Mouse (Mus musculus) layer of hippocampus, postnatal 10 days (tissue): Measurements from ENCODE around the gene Cep162. TPM values are rescaled to one million over a fixed set of nuclear protein-coding genes. Genes with fewer than 3 reads are reported as not detected.

Experiments
- DNase-seq, 2 experiments: peaks; one replicate each; pipeline ENCODE4 v3.0.0; 2021; ENCODE audit warnings: low spot score in 2 of 2
- total RNA-seq, 2 experiments: library from RNA; stranded (reverse); gene quantifications; 2 replicates each; pipeline ENCODE4 v1.2.3; 2021

Gene Cep162
- total RNA-seq, 2 experiments from 2014 or later: 7.8 to 8.8 TPM

DNA sequence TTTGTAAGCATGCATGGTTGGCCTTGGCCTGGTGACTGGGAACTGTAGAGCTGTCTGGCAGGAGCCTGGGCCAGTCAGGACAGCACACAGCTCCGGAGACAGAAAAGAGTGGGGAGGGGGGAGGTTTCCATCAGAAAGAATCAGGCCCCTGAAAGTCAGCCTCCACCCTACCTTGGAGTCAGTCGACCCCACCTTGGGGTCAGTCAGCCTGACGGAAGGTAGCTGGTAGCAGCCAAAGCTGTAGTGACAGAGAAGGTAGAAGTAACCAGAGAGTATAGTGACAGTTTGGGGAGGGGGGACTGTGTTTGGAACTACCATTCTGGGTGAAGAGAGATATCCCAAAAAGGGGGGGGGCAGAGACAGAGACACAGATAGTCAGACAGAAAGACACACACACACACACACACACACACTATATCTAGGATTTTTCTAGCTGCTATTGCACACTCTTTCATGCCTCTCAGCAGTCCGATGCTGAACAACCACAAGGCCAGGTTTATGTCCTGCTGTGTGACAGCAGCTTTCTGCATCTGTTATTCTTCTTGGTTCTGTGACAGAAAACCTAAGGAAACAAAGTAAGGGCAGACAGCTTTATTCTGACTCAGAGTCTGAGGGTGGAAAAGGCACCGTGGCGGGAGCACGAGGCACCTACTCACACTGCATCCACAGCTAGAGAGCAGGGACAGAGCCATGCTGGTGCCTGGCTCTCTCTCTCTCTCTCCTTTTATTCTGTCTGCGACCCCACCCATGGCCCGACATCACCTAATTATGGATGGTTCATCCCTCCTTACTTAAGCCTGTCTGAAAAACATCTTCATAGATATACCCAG, 88.1 kb downstream of the Cep162 start:
- DNase-seq: no peak

DNA sequence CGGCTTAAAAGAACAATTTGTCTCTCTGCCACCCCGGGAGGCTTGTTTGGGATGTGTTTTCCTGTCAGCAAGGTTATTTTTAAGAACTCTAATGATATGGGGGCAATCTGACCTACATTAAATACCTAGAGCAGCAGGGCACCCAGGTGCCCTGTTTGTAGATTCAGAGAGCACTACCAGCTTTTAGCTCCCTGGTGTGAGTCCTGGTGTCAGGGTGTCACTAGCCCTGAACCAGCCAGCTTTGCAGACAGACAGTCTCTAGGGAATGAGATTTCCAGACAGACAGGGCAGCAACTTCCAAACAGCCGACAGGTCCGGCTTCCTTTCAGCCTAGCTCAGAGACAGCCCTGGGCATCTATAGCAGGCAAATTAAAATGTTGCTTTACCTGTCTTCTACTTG, 92.8 kb downstream of the Cep162 start:
- DNase-seq: no peak

DNA sequence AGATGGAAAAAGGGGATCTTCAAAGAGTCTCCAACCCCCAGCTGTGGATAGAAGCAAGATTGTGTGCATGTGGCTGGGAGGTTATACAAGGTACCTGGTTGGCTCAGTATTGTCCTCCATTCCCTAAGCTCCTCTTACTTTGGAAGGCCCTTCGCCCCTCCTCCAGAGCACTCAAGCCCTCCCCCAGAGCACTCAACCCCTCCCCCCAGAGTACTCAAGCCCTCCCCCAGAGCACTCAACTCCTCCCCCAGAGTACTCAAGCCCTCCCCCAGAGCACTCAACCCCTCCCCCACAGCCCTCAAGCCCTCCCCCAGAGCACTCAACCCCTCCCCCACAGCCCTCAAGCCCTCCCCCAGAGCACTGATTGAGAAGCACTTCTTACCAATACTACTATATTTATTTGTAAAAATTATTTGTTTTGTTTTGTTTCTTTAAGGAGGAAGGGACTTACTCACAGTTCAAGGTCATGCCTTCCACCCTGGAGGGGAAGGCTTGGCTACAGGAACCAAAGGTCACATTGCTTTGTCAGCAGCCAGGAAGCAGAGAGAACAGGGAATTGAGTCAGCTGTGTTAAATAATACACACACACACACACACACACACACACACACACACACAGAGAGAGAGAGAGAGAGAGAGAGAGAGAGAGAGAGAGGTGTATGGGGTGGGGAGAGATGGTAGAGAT, 102.6 kb downstream of the Cep162 start:
- DNase-seq: no peak

DNA sequence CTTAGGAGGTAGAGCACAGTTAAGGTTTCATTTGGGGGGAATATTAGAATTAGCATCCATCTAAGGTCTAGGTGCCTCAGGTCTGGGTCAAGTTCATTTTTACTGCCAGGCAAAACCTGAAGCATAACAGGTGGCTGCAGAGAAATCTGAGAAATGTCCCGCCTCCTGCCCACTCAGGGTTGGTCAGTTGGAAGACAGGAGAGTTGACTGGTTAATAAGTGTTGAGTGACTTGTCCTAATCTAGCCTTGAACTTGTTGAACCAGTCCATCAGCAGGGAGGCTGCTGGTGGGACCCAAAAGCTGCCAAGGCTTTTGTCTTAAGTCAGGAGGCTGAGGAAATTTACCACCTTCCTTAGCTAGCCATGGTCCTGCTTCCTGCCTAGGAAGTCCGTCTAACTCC, 107.4 kb downstream of the Cep162 start:
- no peak for DNase-seq

DNA sequence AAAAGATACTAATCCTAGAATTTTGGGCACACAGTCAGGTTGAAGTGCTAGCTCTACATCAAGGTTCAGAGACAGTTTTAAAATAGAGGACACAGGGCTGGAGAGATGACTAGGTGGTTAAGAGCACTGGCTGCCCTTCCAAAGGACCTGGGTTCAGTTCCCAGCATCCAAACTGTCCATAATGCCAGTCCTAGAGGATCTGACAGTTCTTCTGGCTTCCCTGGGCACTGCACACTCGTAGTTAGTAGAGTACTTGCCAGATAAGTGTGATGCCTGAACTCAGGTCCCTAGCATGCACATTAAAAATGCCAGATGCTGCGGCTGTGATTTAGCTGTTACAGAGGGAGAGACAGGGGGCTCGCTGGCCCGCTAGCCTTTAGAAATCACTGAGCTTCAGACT, 108.9 kb downstream of the Cep162 start:
- no peak for DNase-seq

DNA sequence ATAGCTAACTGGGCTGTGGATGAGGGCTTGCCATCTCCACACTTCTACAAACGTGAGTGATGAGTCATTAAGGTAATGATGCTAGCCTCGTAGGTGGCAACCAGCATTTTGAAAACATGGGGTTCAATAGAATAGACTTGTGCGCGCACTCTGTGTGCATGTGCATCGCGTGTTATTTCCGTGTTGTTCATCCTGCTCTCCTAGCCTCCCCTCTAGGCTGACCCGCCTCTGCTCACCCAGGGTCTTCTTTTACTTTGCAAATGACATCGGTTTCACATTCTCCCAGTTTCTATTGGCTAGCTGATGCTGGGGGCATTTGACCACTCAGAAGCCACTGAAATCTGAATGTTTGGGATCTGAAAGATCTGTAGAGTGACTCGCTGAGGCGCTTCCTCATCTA, 109.7 kb downstream of the Cep162 start:
- DNase-seq: no peak

DNA sequence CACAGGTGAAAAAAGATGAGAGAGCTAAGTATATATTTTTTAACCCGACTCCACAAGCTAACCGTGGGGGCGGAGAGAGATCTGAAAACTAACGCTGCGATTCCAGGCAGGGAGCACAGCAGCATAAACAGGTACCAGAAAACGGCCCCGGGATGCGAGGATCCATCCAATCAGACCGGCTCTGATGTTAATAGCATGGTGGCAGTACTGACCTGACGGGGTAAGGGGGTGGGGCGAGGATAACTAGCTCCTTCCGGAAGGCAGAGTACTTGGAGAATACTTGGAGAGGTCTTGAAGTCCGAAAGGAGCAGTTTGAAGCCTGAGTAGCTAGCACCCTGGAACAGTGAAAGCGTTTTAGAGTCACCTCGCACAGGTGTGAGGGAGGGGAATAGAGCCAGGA, 110.2 kb downstream of the Cep162 start:
- no peak for DNase-seq

DNA sequence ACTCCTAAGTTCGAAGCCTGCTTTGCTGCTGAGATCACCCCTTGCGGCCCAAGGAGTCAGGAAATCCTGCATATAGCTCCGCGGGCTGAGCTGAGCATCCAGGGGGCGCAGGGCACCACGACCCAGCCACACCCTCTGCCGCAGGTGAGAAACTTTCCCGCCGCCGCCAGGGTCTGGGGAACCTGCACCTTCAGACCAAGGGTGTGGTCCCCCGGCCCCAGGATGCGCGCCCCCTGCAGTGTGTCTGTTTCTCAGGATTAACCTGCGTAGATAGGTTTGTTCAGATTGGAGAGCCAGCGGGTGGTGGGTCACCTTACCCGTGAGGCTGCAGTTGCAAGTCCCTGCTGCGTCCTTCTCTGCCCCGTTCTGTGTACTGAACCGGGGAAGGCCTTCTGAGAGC, 110.8 kb downstream of the Cep162 start:
- DNase-seq: peak; percentile 17 to 28

DNA sequence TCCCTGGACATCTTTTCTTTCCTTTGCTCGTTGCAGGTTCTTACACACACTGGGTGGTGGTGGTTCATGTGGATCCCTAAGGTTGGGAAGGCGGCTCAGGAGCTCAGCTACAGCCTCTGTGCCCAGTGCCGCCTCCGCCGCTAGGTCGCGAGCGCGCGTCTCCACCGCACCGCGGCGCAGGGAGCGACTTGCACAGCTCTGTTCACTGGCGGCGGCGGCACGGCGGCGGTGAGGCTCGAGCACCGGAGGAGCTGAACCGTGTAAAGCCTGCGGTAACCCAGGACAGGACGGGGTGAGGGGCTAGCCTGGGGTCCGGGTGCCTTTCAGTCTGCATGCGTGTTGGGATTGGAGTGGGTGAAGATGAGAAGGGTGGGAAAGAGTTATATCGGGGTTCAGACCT, 111.2 kb downstream of the Cep162 start, which contains the start of gene Mrap2:
TSS of gene Mrap2 (plus strand) at position 201 of the 400 bp plus-strand sequence.
- peak; percentile 62 to 73 for DNase-seq

DNA sequence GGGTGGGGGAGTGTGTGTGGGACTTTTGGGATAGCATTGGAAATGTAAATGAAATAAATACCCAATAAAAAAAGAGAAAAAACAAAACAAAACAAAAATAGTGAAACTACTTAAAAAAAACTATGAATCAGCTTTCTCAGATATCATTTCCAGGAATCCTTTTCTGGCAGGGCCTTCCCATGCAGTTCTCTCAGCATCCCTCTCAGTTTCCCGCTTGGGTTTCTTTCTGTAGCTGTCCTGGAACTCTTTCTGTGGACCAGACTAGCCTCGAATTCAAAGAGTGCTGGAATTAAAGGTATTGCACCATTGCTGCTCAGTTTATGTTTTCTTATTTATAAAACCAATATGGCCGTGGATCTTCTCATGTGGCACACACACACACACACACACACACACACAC, 112.3 kb downstream of the Cep162 start:
- no peak for DNase-seq

Other genes starting within 250 kb of the Cep162 start
- gene Ripply2, start 240.0 kb downstream of the Cep162 start, total RNA-seq: 1 to 10 TPM; 7.0 to 9.1 TPM
- gene Cyb5r4, start 233.5 kb downstream of the Cep162 start, total RNA-seq: 10 to 100 TPM; 26.0 to 31.9 TPM
- 1 to 10 TPM; 6.0 to 6.4 TPM for gene Mrap2, start 111.2 kb downstream of the Cep162 start, total RNA-seq